Mouse (Mus musculus) cerebellum, adult 18-20 months (tissue): ENCODE measurements around the gene Itgb8.

Experiments
- DNase-seq, 2 experiments: peaks; one replicate each; pipeline ENCODE4 v3.0.0; 2021

Itgb8 gene

DNA sequence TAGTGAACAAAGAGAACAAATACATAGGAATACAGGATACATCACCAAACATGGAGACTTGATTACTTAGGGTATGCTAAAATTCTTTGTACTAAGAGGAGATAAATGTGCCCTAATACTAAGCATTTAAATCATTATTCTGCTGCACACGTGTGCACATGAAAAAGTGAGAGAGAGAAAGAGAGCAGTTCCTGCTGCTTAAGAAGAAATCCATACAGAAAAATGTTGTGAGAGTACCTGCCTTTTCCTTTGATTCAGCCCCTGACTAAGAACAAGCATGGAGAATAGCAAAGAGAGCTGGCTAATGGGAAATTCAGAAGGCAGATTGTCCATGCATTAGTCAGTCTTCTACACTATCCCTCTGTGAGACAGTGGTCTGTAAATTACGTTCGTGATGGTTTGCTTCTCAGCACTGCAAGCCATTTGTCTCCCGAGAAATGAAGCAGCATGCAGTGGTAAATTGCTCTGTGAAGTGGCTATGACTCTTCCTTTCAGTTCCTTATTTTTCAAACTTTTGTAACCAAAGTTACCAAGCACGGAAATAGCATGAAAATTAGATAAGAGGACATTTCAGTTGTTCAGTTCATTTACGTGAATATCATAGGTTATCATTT is 125.0 kb downstream of the Itgb8 start:
- no peak for DNase-seq

- DNase-seq = no peak
Observed at GRCm38 (mm10) chr12:119110091-119110490, 128.5 kb downstream of the Itgb8 start.
